Mouse (Mus musculus): ENCODE data around the gene Zbtb1. TPM values are rescaled to one million over a fixed set of nuclear protein-coding genes. Genes with fewer than 3 reads are reported as not detected.

Zbtb1 gene
- polyA plus RNA-seq, 1 experiment from 2014 or later: 8.7 TPM

- Histone ChIP-seq H3K4me3 (replicated peaks; ENCODE audit: low read length) (no peak overlapping the region), H3K27me3 (ENCODE audit: control insufficient read depth, insufficient read depth, low read length) (peaks cover 26% of the 10 kb centered on the region), H3K36me3 (ENCODE audit: control insufficient read depth, insufficient read depth, low read length) (no peaks in the 10 kb centered on the region), H3K4me1 (ENCODE audit: control insufficient read depth, insufficient read depth, low read length) (peaks cover 16% of the 10 kb centered on the region), H3K9me3 (replicated peaks; ENCODE audit: control insufficient read depth, low read length) (no peaks in the 10 kb centered on the region), H3K27ac (ENCODE audit: low read length) (no peak overlapping the region), H3K9ac (ENCODE audit: low read length) (no peak overlapping the region), H3K4me2 (ENCODE audit: low read depth, low read length) (no peak overlapping the region)
- 50% methylated on average over 4 of the region's 4 CpGs for WGBS
- ATAC-seq (ENCODE audit: insufficient read depth, low FRiP score): no peak
These were observed 39.1 kb downstream of the Zbtb1 start for GRCm38 (mm10) chr12:76409166-76409565.

GRCm38 (mm10) chr12:76415383-76416010 lies 45.4 kb downstream of the Zbtb1 start:
- Histone ChIP-seq H3K27me3 (ENCODE audit: control insufficient read depth, insufficient read depth, low read length) (no peaks in the 10 kb centered on the region), H3K9ac (ENCODE audit: low read length) (no peak overlapping the region), H3K4me2 (ENCODE audit: low read depth, low read length) (no peak overlapping the region), H3K4me3 (replicated peaks; ENCODE audit: low read length) (no peak overlapping the region), H3K36me3 (ENCODE audit: control insufficient read depth, insufficient read depth, low read length) (no peaks in the 10 kb centered on the region), H3K4me1 (ENCODE audit: control insufficient read depth, insufficient read depth, low read length) (0 out of 2 replicates have a peak, but pooled peaks cover 3% of the 10 kb centered on the region), H3K27ac (ENCODE audit: low read length) (no peak overlapping the region), H3K9me3 (replicated peaks; ENCODE audit: control insufficient read depth, low read length) (peaks cover 4% of the 10 kb centered on the region; the same call in 1 of the 2 replicates)
- 71% methylated on average over 11 of the region's 12 CpGs for WGBS
- ATAC-seq (ENCODE audit: insufficient read depth, low FRiP score): no peak

- peak within 1 kb of the TSS; percentile 45 for H3K4me3 ChIP-seq (replicated peaks; ENCODE audit: low read length)
- 1% methylated on average over 37 of the region's 37 CpGs for WGBS
- peak within 1 kb of the TSS; percentile 68 for H3K9ac ChIP-seq (ENCODE audit: low read length)
- no peaks in the 10 kb centered on the region for H3K27me3 ChIP-seq (ENCODE audit: control insufficient read depth, insufficient read depth, low read length)
- peaks cover 4% of the 10 kb centered on the region; the same call in 1 of the 2 replicates for H3K9me3 ChIP-seq (replicated peaks; ENCODE audit: control insufficient read depth, low read length)
- H3K27ac ChIP-seq (ENCODE audit: low read length): no peak within 1 kb of the TSS; the same call in 1 of the 2 replicates
- no peaks in the 10 kb centered on the region for H3K36me3 ChIP-seq (ENCODE audit: control insufficient read depth, insufficient read depth, low read length)
- 0 out of 2 replicates have a peak, but pooled peaks cover 3% of the 10 kb centered on the region for H3K4me1 ChIP-seq (ENCODE audit: control insufficient read depth, insufficient read depth, low read length)
- peak; percentile 60; the same call in 1 of the 2 replicates for ATAC-seq (ENCODE audit: insufficient read depth, low FRiP score)
- H3K4me2 ChIP-seq (ENCODE audit: low read depth, low read length): peak within 1 kb of the TSS; percentile 83
These were observed 47.4 kb downstream of the Zbtb1 start, which contains the start of gene Ppp1r36 for GRCm38 (mm10) chr12:76417433-76417854. Ppp1r36 (plus strand) TSS chr12:76417538.

- H3K4me3 ChIP-seq (replicated peaks; ENCODE audit: low read length): no peak overlapping the region
- H3K4me2 ChIP-seq (ENCODE audit: low read depth, low read length): no peak overlapping the region
- H3K27me3 ChIP-seq (ENCODE audit: control insufficient read depth, insufficient read depth, low read length): no peaks in the 10 kb centered on the region
- no peaks in the 10 kb centered on the region for H3K36me3 ChIP-seq (ENCODE audit: control insufficient read depth, insufficient read depth, low read length)
- H3K9ac ChIP-seq (ENCODE audit: low read length): no peak overlapping the region
- 0 out of 2 replicates have a peak, but pooled peaks cover 3% of the 10 kb centered on the region for H3K4me1 ChIP-seq (ENCODE audit: control insufficient read depth, insufficient read depth, low read length)
- no peak for ATAC-seq (ENCODE audit: insufficient read depth, low FRiP score)
- 92% methylated on average over 5 of the region's 5 CpGs for WGBS
- H3K27ac ChIP-seq (ENCODE audit: low read length): no peak overlapping the region
- H3K9me3 ChIP-seq (replicated peaks; ENCODE audit: control insufficient read depth, low read length): peaks cover 4% of the 10 kb centered on the region; the same call in 1 of the 2 replicates
These were observed 48.3 kb downstream of the Zbtb1 start for GRCm38 (mm10) chr12:76418346-76418745.

GRCm38 (mm10) chr12:76425256-76425655 lies 55.2 kb downstream of the Zbtb1 start:
- ATAC-seq (ENCODE audit: insufficient read depth, low FRiP score): no peak

GRCm38 (mm10) chr12:76427546-76427945 lies 57.5 kb downstream of the Zbtb1 start:
- no peak overlapping the region for H3K27ac ChIP-seq (ENCODE audit: low read length)
- H3K36me3 ChIP-seq (ENCODE audit: control insufficient read depth, insufficient read depth, low read length): no peaks in the 10 kb centered on the region
- ATAC-seq (ENCODE audit: insufficient read depth, low FRiP score): no peak
- no peak overlapping the region for H3K4me3 ChIP-seq (replicated peaks; ENCODE audit: low read length)
- no peaks in the 10 kb centered on the region for H3K27me3 ChIP-seq (ENCODE audit: control insufficient read depth, insufficient read depth, low read length)
- 49% methylated on average over 5 of the region's 5 CpGs for WGBS
- no peak overlapping the region for H3K9ac ChIP-seq (ENCODE audit: low read length)
- H3K9me3 ChIP-seq (replicated peaks; ENCODE audit: control insufficient read depth, low read length): no peaks in the 10 kb centered on the region
- H3K4me1 ChIP-seq (ENCODE audit: control insufficient read depth, insufficient read depth, low read length): no peaks in the 10 kb centered on the region
- H3K4me2 ChIP-seq (ENCODE audit: low read depth, low read length): no peak overlapping the region

More at GRCm38 (mm10) chr12:76425256-76425655, 55.2 kb downstream of the Zbtb1 start:
- H3K27ac ChIP-seq (ENCODE audit: low read length): no peak overlapping the region
- H3K4me2 ChIP-seq (ENCODE audit: low read depth, low read length): no peak overlapping the region
- 85% methylated on average over 3 of the region's 3 CpGs for WGBS
- H3K27me3 ChIP-seq (ENCODE audit: control insufficient read depth, insufficient read depth, low read length): no peaks in the 10 kb centered on the region
- no peaks in the 10 kb centered on the region for H3K4me1 ChIP-seq (ENCODE audit: control insufficient read depth, insufficient read depth, low read length)
- H3K9me3 ChIP-seq (replicated peaks; ENCODE audit: control insufficient read depth, low read length): no peaks in the 10 kb centered on the region
- H3K36me3 ChIP-seq (ENCODE audit: control insufficient read depth, insufficient read depth, low read length): no peaks in the 10 kb centered on the region
- no peak overlapping the region for H3K4me3 ChIP-seq (replicated peaks; ENCODE audit: low read length)
- no peak overlapping the region for H3K9ac ChIP-seq (ENCODE audit: low read length)

GRCm38 (mm10) chr12:76430879-76431406 lies 60.9 kb downstream of the Zbtb1 start:
- no peak overlapping the region for H3K4me3 ChIP-seq (replicated peaks; ENCODE audit: low read length)
- H3K36me3 ChIP-seq (ENCODE audit: control insufficient read depth, insufficient read depth, low read length): no peaks in the 10 kb centered on the region
- no peak for ATAC-seq (ENCODE audit: insufficient read depth, low FRiP score)
- no peaks in the 10 kb centered on the region for H3K9me3 ChIP-seq (replicated peaks; ENCODE audit: control insufficient read depth, low read length)
- H3K9ac ChIP-seq (ENCODE audit: low read length): no peak overlapping the region
- no peak overlapping the region for H3K4me2 ChIP-seq (ENCODE audit: low read depth, low read length)
- WGBS: 41% methylated on average over 5 of the region's 5 CpGs
- H3K27ac ChIP-seq (ENCODE audit: low read length): no peak overlapping the region
- H3K4me1 ChIP-seq (ENCODE audit: control insufficient read depth, insufficient read depth, low read length): 0 out of 2 replicates have a peak, but pooled peaks cover 7% of the 10 kb centered on the region
- H3K27me3 ChIP-seq (ENCODE audit: control insufficient read depth, insufficient read depth, low read length): peaks cover 4% of the 10 kb centered on the region; the same call in 1 of the 2 replicates

GRCm38 (mm10) chr12:76431431-76431830 lies 61.4 kb downstream of the Zbtb1 start:
- no peak overlapping the region for H3K4me3 ChIP-seq (replicated peaks; ENCODE audit: low read length)
- ATAC-seq (ENCODE audit: insufficient read depth, low FRiP score): no peak
- no peak overlapping the region for H3K27ac ChIP-seq (ENCODE audit: low read length)
- H3K27me3 ChIP-seq (ENCODE audit: control insufficient read depth, insufficient read depth, low read length): peaks cover 4% of the 10 kb centered on the region; the same call in 1 of the 2 replicates
- H3K9me3 ChIP-seq (replicated peaks; ENCODE audit: control insufficient read depth, low read length): no peaks in the 10 kb centered on the region
- H3K4me1 ChIP-seq (ENCODE audit: control insufficient read depth, insufficient read depth, low read length): 0 out of 2 replicates have a peak, but pooled peaks cover 7% of the 10 kb centered on the region
- no peak overlapping the region for H3K9ac ChIP-seq (ENCODE audit: low read length)
- 64% methylated on average over 6 of the region's 6 CpGs for WGBS
- H3K36me3 ChIP-seq (ENCODE audit: control insufficient read depth, insufficient read depth, low read length): no peaks in the 10 kb centered on the region
- H3K4me2 ChIP-seq (ENCODE audit: low read depth, low read length): no peak overlapping the region

- H3K36me3 ChIP-seq (ENCODE audit: control insufficient read depth, insufficient read depth, low read length): no peaks in the 10 kb centered on the region
- ATAC-seq (ENCODE audit: insufficient read depth, low FRiP score): no peak
- no peak overlapping the region for H3K9ac ChIP-seq (ENCODE audit: low read length)
- H3K4me1 ChIP-seq (ENCODE audit: control insufficient read depth, insufficient read depth, low read length): 0 out of 2 replicates have a peak, but pooled peaks cover 7% of the 10 kb centered on the region
- H3K27me3 ChIP-seq (ENCODE audit: control insufficient read depth, insufficient read depth, low read length): peaks cover 4% of the 10 kb centered on the region; the same call in 1 of the 2 replicates
- H3K4me2 ChIP-seq (ENCODE audit: low read depth, low read length): no peak overlapping the region
- WGBS: 42% methylated on average over 7 of the region's 7 CpGs
- no peaks in the 10 kb centered on the region for H3K9me3 ChIP-seq (replicated peaks; ENCODE audit: control insufficient read depth, low read length)
- H3K4me3 ChIP-seq (replicated peaks; ENCODE audit: low read length): no peak overlapping the region
- no peak overlapping the region for H3K27ac ChIP-seq (ENCODE audit: low read length)
These were observed 64.0 kb downstream of the Zbtb1 start for GRCm38 (mm10) chr12:76434111-76434510.

All from stomach, embryonic 16.5 days (tissue).